Mouse (Mus musculus) hindbrain, embryonic 12.5 days (tissue): Measurements from ENCODE around the gene Dlg3. TPM values are rescaled to one million over a fixed set of nuclear protein-coding genes. Genes with fewer than 3 reads are reported as not detected.

Experiments used
- ATAC-seq: fragments of 200-750 bp; cut with Nextera tagmentation; 2 replicates; pipeline ENCODE4 v1.8.0; 2017; ENCODE audit warnings: moderate TSS enrichment; ENCODE audit not compliant: low FRiP score
- H3K27ac ChIP-seq: fragments of 300-500 bp; sonication (generic); 2 replicates; pipeline ENCODE4 v1.5.1; 2016; ENCODE audit warnings: mild to moderate bottlenecking
- H3K27me3 ChIP-seq: fragments of 300-500 bp; sonication (generic); 2 replicates; pipeline ENCODE4 v1.6.1; 2016; ENCODE audit warnings: mild to moderate bottlenecking
- H3K36me3 ChIP-seq: fragments of 300-500 bp; sonication (generic); 2 replicates; pipeline ENCODE4 v1.6.1; 2016; ENCODE audit warnings: mild to moderate bottlenecking
- H3K4me1 ChIP-seq: fragments of 300-500 bp; sonication (generic); 2 replicates; pipeline ENCODE4 v1.6.1; 2016
- H3K4me2 ChIP-seq: fragments of 300-500 bp; sonication (generic); replicated peaks from 2 replicates; pipeline ENCODE4 v1.6.1; 2016; ENCODE audit warnings: mild to moderate bottlenecking
- H3K4me3 ChIP-seq: fragments of 300-500 bp; sonication (generic); 2 replicates; pipeline ENCODE4 v1.5.1; 2016; ENCODE audit warnings: mild to moderate bottlenecking
- H3K9ac ChIP-seq: fragments of 300-500 bp; sonication (generic); 2 replicates; pipeline ENCODE4 v1.6.1; 2016; ENCODE audit warnings: mild to moderate bottlenecking, moderate library complexity
- H3K9me3 ChIP-seq: fragments of 300-500 bp; sonication (generic); replicated peaks from 2 replicates; pipeline ENCODE4 v1.6.1; 2016; ENCODE audit warnings: mild to moderate bottlenecking
- WGBS: fragments of 180-500 bp; shearing (Covaris S2); methylation state at CpG from one replicate; pipeline ENCODE4 v1.1.7; 2016; 5-methylcytosine and 5-hydroxymethylcytosine counted together
- polyA plus RNA-seq: library from polyadenylated mRNA; unstranded; fragments of >200 nt; fragmentation: Nextera tagmentation; extraction: Ambion mirVana; gene quantifications from 2 replicates; pipeline ENCODE4 v1.2.1, GENCODE M21; 2016

The Dlg3 gene
- 14.8 and 16.4 TPM in 2 replicates for polyA plus RNA-seq

GRCm38 (mm10) chrX:100767181-100767884 is at the start of gene Dlg3:
Gene Dlg3 (plus strand): TSS chrX:100767722.
- Histone ChIP-seq H3K4me3 (peak within 1 kb of the TSS; percentile 59), H3K4me2 (peak within 1 kb of the TSS; percentile 73), H3K9me3 (no peaks in the 10 kb centered on the region), H3K36me3 (no peaks in the 10 kb centered on the region), H3K9ac (peak within 1 kb of the TSS; percentile 78), H3K27me3 (peaks cover 4% of the 10 kb centered on the region), H3K27ac (peak within 1 kb of the TSS; percentile 86), H3K4me1 (no peaks in the 10 kb centered on the region)
- ATAC-seq = peak; percentile 91
- WGBS = 20% methylated on average over 23 of the region's 26 CpGs

DNA sequence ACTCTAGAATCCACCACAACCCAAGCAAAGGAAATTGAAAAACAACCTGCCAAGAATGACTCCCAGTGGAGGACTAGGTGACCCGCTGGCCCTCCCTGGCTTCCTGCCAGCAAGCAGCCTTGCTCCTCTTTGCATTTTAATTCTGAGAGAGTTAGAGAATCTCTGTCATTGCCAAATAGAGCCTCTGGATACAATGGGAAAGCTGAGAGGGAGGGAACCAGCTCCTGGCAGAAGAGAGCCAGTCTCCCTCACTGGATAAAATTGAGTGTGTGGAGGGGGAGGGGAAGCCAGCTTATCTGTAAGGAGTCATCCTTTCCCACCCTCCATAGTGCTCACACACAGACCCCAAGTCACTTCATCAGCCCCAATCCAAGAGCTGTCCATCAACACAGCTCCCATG is 38.6 kb upstream of the Dlg3 start:
- no peak overlapping the region for H3K4me2 ChIP-seq
- H3K27ac ChIP-seq = peak overlapping the region; percentile 71
- H3K4me3 ChIP-seq = no peak overlapping the region
- H3K27me3 ChIP-seq = peaks cover 13% of the 10 kb centered on the region
- H3K36me3 ChIP-seq = no peaks in the 10 kb centered on the region
- peaks cover 18% of the 10 kb centered on the region for H3K4me1 ChIP-seq
- WGBS = 18% methylated on average over 1 of the region's 1 CpGs
- peak; percentile 75 for ATAC-seq
- H3K9ac ChIP-seq = no peak overlapping the region
- no peaks in the 10 kb centered on the region for H3K9me3 ChIP-seq

DNA sequence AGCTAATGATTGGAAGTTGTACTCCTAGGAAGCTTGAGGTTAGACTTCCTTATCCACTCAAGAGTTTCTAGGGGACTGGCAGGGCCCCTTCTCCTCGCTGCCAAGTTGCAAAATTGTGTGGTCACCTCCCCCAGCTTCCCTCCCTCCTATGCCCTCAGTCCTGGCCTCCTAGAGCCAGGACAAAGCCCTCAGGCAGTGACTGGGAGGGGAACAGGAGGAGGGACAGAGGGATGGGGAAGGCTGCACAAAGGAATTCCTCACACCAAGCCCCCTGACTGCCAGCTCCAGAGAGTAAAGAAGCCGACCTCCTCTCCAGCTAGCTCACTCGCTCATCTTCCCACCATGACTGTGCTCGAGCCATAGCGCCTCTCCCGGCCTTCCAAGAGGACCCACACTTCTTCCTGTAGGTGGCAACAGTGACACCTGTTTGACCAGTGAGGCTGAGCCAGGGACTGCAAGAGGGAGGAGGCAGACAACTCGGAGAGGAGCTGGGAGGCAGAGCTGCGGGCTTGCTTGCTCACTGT is 37.8 kb upstream of the Dlg3 start, which contains the start of gene Gdpd2:
Gene Gdpd2, plus strand, starts transcription at position 209 of the 524 bp plus-strand sequence.
- Histone ChIP-seq H3K9me3 (no peaks in the 10 kb centered on the region), H3K36me3 (no peaks in the 10 kb centered on the region), H3K4me2 (peak within 1 kb of the TSS; percentile 48), H3K9ac (no peak within 1 kb of the TSS; the same call in 1 of the 2 replicates), H3K27me3 (peaks cover 13% of the 10 kb centered on the region), H3K4me1 (peaks cover 18% of the 10 kb centered on the region), H3K27ac (peak within 1 kb of the TSS; percentile 71), H3K4me3 (peak within 1 kb of the TSS; percentile 20)
- peak; percentile 68 for ATAC-seq
- WGBS = 20% methylated on average over 8 of the region's 8 CpGs

DNA sequence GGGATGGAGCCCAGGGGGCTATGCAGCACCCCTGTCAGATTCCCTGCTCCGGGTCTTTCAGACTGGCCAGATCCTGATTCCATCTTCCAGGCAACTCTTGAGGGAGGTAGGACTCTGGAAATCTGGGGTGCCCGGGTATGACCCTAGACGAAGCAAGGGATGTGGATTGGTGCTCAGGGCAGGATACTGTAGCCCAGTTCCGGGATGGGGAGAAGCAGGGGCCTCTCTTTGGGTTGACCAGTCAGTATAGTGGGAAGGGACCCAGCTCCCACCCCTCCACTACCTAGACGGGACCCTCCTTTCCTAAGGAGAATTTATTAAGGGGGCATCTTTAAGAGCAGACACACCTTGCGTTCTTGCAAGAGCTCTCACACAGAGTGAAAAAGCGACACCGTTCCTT is 37.3 kb upstream of the Dlg3 start:
- Histone ChIP-seq H3K4me3 (peak overlapping the region; percentile 20), H3K27ac (peak overlapping the region; percentile 71), H3K27me3 (peaks cover 13% of the 10 kb centered on the region), H3K9ac (no peak overlapping the region), H3K9me3 (no peaks in the 10 kb centered on the region), H3K36me3 (no peaks in the 10 kb centered on the region), H3K4me2 (peak overlapping the region; percentile 48), H3K4me1 (peaks cover 18% of the 10 kb centered on the region)
- 31% methylated on average over 8 of the region's 8 CpGs for WGBS
- peak; percentile 46 for ATAC-seq

GRCm38 (mm10) chrX:100734359-100734758 is 33.2 kb upstream of the Dlg3 start:
- 79% methylated on average over 7 of the region's 7 CpGs for WGBS
- no peak overlapping the region for H3K27ac ChIP-seq
- no peaks in the 10 kb centered on the region for H3K36me3 ChIP-seq
- ATAC-seq = no peak
- H3K4me3 ChIP-seq = no peak overlapping the region
- peaks cover 19% of the 10 kb centered on the region for H3K27me3 ChIP-seq
- H3K4me1 ChIP-seq = peaks cover 13% of the 10 kb centered on the region
- H3K9me3 ChIP-seq = no peaks in the 10 kb centered on the region
- H3K4me2 ChIP-seq = no peak overlapping the region
- no peak overlapping the region for H3K9ac ChIP-seq

DNA sequence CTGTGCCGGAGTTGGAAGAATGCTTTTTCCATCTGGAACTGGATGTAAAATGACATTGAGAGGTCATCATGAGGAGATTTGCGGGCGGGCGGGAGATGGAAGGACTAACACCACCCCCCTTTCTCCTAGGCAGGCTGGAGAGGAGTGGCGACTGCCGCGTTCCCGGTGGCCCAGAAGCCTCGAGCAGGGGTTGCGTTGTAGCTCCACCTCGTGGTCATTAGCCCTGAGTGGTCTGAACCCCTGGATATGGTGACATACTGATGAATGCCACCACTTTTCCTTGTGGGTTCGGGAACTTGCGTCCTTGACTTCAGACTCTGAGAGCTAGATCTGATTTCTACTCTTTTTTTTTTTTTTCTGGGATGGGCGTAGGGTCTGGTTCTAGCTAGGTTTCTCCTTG is 28.6 kb upstream of the Dlg3 start:
- no peaks in the 10 kb centered on the region for H3K36me3 ChIP-seq
- peak overlapping the region; percentile 44 for H3K4me2 ChIP-seq
- peaks cover 12% of the 10 kb centered on the region for H3K27me3 ChIP-seq
- H3K27ac ChIP-seq = no peak overlapping the region
- 0 out of 2 replicates have a peak, but pooled peaks cover 2% of the 10 kb centered on the region for H3K4me1 ChIP-seq
- WGBS = 26% methylated on average over 14 of the region's 14 CpGs
- H3K9me3 ChIP-seq = no peaks in the 10 kb centered on the region
- H3K4me3 ChIP-seq = peak overlapping the region; percentile 17; the same call in 1 of the 2 replicates
- H3K9ac ChIP-seq = no peak overlapping the region
- peak; percentile 76 for ATAC-seq

DNA sequence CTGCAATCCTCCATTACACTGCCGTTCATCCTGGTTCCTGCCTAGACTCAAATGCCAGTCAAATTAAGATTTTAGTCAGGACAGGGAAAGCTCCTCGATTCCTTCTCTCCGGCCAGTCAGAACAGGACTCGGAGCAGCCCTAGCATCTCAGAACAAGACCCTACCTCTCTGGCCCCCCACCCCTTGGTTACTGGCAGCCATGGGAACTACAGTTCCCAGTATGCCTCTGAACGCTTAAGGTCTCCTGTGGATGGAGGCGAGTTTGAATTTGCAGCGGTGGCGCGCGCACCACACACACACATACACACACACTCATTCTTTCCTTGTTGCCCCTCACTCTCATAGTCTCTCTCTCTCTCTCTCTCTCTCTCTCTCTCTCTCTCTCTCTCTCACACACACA is 28.1 kb upstream of the Dlg3 start:
- WGBS = 43% methylated on average over 10 of the region's 10 CpGs

GRCm38 (mm10) chrX:100740785-100741184 is 26.7 kb upstream of the Dlg3 start:
- H3K4me3 ChIP-seq = no peak overlapping the region

More for the DNA sequence above, 28.1 kb upstream of the Dlg3 start:
- Histone ChIP-seq H3K9me3 (no peaks in the 10 kb centered on the region), H3K4me1 (0 out of 2 replicates have a peak, but pooled peaks cover 2% of the 10 kb centered on the region), H3K27ac (no peak overlapping the region), H3K4me2 (peak overlapping the region; percentile 44), H3K36me3 (no peaks in the 10 kb centered on the region), H3K9ac (no peak overlapping the region), H3K4me3 (peak overlapping the region; percentile 17), H3K27me3 (peaks cover 12% of the 10 kb centered on the region)
- ATAC-seq = peak; percentile 71

DNA sequence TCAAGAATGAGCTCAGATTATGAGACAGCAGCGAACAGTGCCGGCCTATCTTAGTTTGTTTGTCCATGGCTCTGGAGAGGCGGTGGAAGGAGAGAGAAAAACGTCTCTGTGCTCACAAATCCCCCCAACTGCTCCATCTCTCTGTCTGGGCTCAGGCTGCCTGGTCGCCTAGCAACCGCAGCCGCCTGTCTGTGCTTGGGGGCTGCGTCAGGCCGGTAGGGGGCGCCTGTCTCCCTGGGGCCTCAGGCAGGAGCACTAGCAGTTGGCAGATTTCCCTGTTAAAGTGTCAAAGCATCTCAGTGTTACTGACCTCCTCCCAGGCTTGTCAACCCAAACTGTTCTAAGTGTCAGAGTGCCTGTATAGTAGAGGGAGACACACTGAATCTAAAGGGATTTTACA is 25.6 kb upstream of the Dlg3 start:
- no peaks in the 10 kb centered on the region for H3K36me3 ChIP-seq
- 0 out of 2 replicates have a peak, but pooled peaks cover 2% of the 10 kb centered on the region for H3K4me1 ChIP-seq
- H3K9me3 ChIP-seq = no peaks in the 10 kb centered on the region
- H3K9ac ChIP-seq = no peak overlapping the region
- peak; percentile 78 for ATAC-seq
- H3K4me2 ChIP-seq = no peak overlapping the region
- no peak overlapping the region for H3K4me3 ChIP-seq
- H3K27me3 ChIP-seq = peaks cover 12% of the 10 kb centered on the region
- 10% methylated on average over 10 of the region's 10 CpGs for WGBS
- H3K27ac ChIP-seq = no peak overlapping the region

More at GRCm38 (mm10) chrX:100740785-100741184, 26.7 kb upstream of the Dlg3 start:
- Histone ChIP-seq H3K4me2 (no peak overlapping the region), H3K27me3 (peaks cover 12% of the 10 kb centered on the region), H3K36me3 (no peaks in the 10 kb centered on the region), H3K4me1 (0 out of 2 replicates have a peak, but pooled peaks cover 2% of the 10 kb centered on the region), H3K27ac (no peak overlapping the region), H3K9me3 (no peaks in the 10 kb centered on the region), H3K9ac (no peak overlapping the region)
- ATAC-seq = no peak
- 71% methylated on average over 6 of the region's 6 CpGs for WGBS

- Histone ChIP-seq H3K36me3 (no peaks in the 10 kb centered on the region), H3K4me3 (no peak overlapping the region), H3K4me1 (no peaks in the 10 kb centered on the region), H3K27ac (no peak overlapping the region), H3K4me2 (no peak overlapping the region), H3K9me3 (no peaks in the 10 kb centered on the region), H3K9ac (no peak overlapping the region), H3K27me3 (peaks cover 4% of the 10 kb centered on the region)
- no peak for ATAC-seq
- WGBS = 76% methylated on average over 6 of the region's 6 CpGs
Observed at GRCm38 (mm10) chrX:100765855-100766254, 1.7 kb upstream of the Dlg3 start.

GRCm38 (mm10) chrX:100767885-100768626 is 534 bp downstream of the Dlg3 start:
- H3K9me3 ChIP-seq = no peaks in the 10 kb centered on the region
- peak; percentile 67 for ATAC-seq
- peak overlapping the region; percentile 59 for H3K4me3 ChIP-seq

DNA sequence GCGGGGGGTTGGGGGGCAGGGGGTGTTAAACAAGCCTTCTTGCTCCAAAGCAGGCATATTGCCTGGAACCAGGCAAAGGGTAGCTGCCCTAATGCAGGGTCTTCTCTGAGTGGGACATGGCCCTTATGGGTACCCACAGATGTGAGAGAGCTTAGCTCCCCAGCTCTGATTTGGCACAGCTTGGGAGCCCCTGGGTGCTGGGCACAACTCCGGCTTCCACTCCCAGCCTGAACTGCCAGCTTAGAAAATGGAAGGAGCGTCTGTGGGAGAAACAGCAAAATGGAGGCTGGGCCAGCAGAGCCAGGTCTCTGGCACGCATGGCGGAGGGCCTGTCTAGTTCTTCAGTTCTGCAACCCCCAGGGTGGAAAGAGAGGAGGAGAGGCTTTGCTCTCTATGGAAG is 1.8 kb downstream of the Dlg3 start:
- Histone ChIP-seq H3K4me1 (no peaks in the 10 kb centered on the region), H3K36me3 (no peaks in the 10 kb centered on the region), H3K27ac (no peak overlapping the region), H3K9ac (peak overlapping the region; percentile 78), H3K9me3 (no peaks in the 10 kb centered on the region), H3K27me3 (peaks cover 4% of the 10 kb centered on the region), H3K4me3 (peak overlapping the region; percentile 59), H3K4me2 (peak overlapping the region; percentile 73)
- ATAC-seq = no peak
- 88% methylated on average over 5 of the region's 5 CpGs for whole genome bisulfite sequencing

More at GRCm38 (mm10) chrX:100767885-100768626, 534 bp downstream of the Dlg3 start:
- WGBS = 32% methylated on average over 34 of the region's 36 CpGs
- H3K9ac ChIP-seq = peak overlapping the region; percentile 78
- peak overlapping the region; percentile 86 for H3K27ac ChIP-seq
- H3K4me1 ChIP-seq = no peaks in the 10 kb centered on the region
- H3K27me3 ChIP-seq = peaks cover 4% of the 10 kb centered on the region
- no peaks in the 10 kb centered on the region for H3K36me3 ChIP-seq
- peak overlapping the region; percentile 73 for H3K4me2 ChIP-seq
